Mouse (Mus musculus): ENCODE data around the gene Mtus2. TPM values are rescaled to one million over a fixed set of nuclear protein-coding genes. Genes with fewer than 3 reads are reported as not detected.
A peak's percentile ranks its signal among the peaks of the same experiment; 100 is the strongest.
"Not testable (repeated sequence)": the region's sequence is repeated elsewhere in the genome, so short reads cannot be mapped to it uniquely, and the experiment has no call there.

Gene Mtus2
- total RNA-seq (2021) (1 to 10 TPM; 2.7 to 3.6 TPM), polyA plus RNA-seq (2012; rRNA removed) (5.9 and 7.7 TPM in 2 replicates)
- long read RNA-seq, partial matches to known transcripts, result 1 of 2 reads
- long read RNA-seq, other reads (novel, unspliced or antisense), result 1 of 2 reads

DNA sequence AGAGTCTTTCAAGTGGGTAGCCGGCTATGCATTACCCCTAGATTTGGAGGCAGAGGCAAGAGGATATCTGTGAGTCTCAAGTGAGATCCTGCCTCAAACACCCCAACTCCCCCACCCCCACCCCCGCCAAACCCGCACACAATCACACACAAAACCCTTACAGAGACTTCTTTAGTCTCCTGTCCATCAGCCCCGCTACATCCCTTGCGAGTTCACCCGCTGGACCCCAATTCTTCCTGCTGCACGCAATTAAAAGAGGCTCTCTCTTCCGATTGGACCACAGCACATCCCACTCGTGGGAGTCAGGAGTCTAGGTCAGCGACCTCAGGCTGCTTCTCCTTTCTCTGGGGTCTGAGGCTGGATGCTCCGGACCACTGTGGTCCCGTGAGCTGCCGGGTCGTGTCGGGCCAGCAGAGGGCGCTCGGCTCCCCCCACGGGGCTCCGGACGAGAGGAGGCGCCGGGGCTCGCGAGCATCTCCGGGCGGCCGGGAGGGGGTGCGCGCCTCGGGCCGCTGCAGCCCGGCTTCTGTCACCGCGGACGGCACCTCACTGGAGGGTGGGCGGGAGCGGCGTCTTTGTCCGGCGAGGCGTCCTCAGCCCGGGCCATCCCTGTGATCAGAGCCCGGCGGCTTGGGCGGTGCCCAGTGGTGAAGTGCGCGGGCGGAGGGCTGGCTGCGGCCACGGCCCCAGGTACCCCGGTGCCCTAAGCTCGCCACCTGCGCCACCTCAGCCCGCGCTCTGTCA, at the start of gene Mtus2:
Mtus2 (plus strand) TSS at position 500 of the 744 bp plus-strand sequence.
- DNase-seq, result peak; percentile 80

DNA sequence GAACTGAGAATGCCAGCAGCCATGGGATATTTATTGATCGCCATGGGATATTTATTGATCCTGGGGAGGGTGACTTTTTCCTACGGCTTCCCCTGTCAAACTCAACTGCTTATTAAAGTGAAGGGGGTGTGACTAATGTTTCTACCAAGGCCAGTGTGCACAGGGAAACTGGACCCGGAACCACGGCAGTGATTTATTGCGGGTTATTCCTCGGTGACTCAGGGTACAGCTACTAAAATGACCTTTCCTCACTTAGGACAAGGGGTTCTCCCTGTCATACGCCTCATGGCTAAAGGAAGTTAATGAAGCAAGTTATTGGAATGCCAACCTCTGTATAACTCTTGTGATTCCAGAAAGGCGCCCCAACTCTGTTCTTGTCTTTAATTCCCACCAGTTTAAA, 49.3 kb upstream of the Mtus2 start:
- DNase-seq, result peak; percentile 85

DNA sequence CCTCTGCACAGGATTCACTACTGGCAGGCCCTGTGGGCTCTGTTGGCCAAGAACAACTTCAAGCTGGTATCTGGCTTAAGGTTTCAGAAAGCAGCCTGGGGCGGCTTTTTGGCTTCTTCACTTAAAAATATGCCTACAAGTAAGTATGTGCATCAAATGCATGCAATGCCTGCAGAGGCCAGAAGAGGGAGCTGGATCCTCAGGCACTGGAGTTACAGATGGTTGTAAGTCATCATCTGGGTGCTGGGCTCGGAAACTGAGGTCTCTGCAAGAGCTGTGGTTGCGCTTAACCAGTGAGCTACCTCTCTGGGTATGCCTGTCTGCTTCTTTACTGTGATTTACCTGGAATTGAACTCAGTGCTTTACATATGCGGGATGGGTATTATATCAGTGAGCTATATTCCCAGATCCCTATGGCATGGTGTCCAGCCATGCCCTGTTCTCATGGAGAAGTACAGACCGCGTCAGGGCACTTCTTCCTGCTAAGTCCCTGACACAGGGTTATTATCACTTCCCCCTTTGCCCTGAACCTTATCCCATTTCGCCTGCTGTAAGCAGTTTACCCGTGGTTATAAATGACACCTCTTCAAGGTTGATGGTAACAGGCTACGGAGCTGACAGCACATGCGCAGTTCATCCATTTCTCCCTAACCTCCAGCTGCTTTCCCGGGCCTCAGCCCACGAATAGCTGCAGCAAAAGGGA, 46.2 kb upstream of the Mtus2 start:
- DNase-seq, result no peak

DNA sequence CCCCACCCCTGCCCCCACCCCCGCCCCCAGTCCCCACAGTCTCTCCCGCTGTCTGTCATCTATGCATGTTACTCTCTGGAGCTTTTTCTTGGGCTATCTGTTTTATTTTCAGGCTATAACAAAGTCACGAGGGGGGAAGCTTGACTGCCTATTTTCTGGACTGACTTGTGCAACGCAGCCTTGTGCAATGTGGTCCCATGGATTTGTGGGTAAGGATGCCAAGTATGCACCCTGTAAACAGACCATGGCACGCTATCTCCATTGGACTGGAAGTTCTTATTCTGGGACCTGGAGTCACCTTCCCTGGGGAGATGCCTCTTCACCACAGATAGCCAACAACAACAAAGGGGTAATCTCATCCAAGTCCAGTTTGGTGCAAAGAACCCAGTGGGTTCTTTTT, 45.4 kb upstream of the Mtus2 start:
- peak; percentile 62 for DNase-seq

DNA sequence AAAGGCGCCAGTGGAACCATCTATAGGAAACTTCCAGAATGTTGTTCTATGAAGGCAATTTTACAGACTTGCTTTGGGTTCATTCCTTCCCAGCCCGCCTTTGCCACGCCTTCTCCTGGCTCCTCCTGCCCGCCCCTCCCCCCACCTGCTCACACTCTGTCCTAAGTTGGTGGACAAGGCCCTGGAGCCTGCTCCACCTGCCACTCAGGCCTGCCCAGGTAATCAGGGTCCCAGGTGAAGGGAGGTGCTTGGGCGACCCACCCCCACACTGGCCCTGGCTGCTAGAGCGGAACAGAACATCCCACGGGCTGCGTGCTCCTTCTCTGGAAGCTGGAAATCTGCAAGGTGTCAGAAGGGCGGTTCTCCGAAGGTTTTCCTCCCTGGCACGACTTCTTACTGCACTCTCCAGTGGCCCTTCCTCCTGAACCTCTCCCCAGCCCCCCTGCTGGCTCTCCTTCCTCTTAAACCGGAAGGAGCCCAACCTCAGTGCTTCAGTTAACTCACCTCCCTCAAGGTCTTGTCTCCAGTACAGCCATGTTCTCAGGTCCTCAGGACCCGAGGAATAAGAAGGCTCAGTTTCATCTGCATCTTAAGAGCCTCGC, 43.8 kb upstream of the Mtus2 start:
- DNase-seq, result no peak

DNA sequence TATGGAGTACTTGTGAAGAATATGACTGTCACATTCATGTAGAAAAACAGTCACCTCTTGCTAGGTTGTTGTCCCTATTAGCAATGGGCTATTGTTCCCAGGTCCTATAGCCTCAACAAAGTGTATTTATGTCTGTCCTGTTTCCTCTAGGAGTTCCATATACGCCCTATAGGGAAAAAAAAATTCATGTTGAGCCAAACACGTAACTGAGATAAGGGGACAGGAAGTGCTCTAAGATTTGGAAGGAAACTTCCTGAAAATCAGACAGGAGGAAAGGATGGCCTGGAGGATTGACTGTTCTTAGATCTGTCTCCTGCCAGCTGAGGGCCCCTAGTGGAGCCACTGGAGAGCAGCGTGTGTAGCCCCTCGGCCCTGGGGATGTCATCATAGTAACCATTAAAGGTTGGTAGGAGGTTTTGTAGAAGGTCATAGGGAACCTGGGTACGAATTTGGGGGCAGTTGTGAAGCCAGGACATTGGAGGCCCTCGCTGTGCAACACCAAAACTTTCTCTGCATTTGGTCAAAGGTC, 42.0 kb upstream of the Mtus2 start:
- DNase-seq, result no peak

DNA sequence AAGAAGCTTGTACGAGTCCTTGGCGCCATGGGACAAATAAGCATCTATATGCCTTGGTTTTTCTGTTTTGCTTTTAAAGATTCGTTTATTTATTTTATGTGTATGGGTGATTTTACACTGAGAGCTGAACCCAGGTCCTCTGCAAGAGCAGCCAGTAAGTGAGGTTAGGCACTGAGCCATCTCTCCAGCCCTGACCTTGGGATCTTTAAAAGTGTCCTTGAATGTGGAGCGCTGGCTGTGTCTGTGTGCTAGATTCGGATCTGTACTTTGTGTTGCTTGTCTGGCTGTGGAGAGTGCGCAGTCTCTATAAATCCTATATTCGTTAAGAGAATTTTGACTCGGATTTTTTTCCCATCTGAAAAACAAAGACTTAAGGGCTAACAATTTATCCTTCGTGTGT, 40.9 kb upstream of the Mtus2 start:
- DNase-seq, result peak; percentile 80

DNA sequence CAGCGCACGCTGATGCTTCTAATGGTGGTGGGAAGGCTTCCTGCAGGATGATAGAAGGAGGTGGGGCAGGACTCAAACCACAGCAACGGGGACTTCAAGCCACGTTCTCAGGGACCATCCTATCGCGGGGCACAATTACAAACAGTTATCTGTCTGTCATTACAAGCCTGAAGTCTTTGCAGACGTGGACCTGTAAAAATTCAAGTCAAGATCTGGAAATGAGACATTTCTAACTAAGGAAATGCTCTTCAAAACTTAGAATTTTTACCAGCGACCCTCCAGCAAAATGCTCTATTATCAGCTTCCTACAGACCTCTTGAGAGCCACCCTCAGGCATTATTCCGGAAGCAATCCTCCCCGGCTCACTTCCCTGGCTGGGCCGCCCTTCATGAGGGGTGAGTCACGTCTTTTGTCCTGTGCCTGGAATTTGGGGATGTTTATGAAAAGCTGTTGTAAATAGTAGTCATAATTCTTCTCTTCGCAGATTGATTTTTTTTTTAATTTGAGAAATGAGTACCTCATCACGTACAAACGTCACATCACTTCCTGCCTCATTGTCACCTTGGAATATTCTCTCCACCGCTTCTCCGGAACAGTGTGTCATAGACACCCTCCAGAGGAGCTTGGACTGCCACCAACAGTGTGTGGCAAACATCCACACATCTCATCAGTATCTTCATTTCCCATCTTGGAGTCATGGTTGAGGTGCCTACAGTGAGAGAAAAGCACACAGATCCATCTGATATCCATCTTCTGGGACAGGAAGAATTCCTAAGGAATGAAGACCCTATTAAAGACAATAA, 38.9 kb upstream of the Mtus2 start:
- DNase-seq, result peak; percentile 70

DNA sequence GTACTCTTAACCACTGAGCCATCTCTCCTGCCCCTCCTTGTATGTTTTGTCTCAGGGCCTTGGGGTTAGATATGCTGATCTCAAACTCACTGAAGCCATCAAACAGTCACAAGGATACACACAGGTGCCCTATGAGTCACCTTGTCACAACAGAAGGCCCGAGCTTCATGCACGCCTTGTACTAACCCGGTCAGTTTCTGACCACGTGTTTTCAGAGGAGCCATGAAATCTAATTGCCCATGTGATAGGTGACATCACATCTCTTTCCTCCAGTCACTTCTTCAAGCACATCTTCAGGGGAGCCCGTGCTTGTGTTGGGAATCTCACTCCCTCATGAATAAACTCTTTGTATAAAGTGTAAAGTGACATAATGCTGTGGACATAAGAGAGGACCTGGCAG, 32.5 kb upstream of the Mtus2 start:
- DNase-seq, result no peak

DNA sequence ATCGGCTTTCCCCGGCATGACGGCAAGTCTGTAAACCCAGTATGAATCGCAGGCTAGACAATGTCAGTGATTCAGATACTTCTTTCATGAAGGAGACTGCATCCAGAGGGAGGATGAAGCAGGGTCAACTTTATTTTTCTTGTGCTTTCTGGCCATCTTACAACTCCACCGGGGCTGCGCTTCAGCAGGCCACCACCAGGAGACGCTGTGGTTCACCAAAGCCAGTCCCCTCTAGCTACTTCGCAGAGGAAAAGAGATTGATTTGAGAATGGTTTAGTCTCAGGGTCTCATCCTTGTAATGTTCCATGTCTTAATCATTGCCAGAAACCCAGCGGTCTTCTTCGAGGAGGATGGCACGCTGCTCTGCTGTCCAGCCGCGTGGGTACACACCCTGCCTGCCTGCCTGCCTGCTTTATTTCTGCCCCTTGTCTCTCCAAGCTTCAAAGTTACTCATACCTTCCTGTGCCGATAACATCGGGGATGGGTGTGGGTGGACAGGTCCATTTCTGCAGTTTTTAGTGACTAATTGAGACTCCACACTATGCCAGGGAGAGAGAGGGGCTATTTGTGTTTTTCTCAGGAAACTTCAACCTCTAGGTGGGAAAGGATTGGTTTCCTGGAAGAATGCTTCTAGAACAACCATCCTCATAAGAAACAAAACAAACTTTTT, 31.1 kb upstream of the Mtus2 start:
- DNase-seq, result peak; percentile 35

DNA sequence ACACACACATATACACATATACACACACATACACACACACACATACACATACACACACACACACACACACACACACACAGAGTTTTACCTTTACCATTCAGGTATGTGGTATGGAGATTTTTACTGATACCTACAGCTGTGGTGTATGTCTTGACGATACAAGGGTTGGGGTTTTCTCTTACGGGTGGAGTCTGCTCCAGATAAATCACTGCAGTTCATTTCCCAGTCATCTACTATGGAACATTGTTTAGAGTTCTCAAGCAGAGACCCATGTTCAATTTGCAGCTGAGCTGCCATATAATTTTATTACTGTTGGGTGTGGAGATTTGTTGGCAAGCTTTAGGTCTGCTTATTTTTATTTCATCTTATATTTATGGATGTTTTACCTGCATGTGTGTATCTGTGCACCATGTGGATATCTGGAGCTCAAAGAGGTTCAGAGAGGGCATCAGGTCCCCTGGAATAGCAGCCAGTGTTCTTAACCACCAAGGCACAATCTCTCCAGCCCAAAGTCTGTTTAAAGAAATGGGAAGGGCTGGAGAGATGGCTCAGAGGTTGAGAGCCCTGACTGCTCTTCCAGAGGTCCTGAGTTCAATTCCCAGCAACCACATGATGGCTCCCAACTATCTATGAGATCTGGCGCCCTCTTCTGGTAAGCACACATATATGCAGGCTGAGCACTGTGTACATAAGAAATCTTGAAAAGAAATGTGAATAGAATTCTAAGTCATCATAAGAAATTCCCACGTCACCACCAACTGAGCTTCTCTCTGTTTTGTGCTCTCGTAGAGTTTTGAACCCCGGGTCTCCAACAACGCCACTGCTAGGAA, 28.2 kb upstream of the Mtus2 start:
- DNase-seq, result no peak

DNA sequence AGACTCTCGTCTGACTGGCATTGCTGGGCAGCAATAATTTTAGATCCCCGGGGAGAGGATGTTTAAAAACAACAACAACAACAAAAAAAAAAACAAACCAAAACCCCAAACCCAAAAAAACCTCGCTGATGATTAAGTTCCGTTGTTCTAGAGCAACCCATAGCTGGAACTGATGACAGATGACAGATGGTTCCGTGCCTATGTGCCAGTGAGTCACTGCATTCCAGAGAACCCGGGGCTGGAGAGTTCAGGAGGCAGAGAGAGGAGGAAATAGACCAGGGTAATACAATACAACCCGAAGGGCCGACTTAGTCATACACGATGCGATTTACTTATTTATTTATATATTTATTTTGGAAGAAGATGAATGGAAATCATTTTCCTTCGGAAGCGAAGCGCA, 22.0 kb upstream of the Mtus2 start:
- DNase-seq, result no peak

DNA sequence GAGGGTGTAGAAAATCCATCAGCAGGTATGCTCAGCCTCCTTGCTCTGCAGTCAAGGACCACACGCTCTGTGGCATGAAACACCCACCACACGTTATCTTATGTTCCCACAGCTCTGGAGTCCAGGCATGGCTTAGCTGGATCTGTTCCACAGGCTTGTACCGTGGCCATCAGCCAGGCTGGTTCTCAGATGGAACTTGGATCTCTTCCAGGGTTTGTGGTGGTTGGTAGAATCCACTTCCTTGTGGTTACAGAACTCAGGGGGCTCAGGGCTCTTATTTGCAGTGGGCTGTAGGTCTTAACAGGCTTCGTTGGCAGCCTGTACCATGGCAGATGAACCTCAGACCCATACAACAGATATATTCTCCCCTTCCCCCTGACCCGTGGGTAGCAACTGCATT, 17.9 kb upstream of the Mtus2 start:
- DNase-seq, result no peak

DNA sequence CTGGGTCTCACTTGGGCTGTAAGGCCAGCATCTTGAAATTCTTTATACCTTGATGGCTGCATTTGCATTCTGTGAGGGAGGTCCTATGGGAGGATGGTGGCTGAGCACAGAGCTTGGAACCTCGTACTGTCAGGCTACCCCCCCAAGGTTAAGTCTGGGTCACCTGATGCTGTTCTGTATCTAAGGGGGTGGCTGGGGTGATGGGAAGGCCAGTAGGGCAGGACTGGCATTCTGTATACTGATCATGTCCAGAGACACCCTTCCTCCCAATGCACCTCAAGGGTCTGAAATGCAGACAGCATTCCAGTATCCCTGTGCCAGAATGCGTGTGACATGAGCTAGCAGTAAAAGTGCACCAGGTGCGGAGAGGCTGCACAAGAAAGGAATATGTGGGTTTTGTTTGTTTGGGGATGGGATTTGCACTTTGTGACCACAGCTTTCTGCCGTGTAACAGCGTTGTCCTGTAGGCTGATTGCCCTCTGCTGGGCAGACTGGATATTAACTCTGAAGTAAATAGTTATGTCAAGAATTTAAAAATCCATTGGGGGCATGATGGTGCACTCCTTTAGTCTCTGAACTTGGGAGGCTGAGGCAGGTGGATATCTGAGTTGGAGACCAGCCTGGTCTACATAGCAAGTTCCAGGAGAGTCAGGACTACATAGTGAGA, 12.0 kb upstream of the Mtus2 start:
- peak; percentile 33 for DNase-seq

DNA sequence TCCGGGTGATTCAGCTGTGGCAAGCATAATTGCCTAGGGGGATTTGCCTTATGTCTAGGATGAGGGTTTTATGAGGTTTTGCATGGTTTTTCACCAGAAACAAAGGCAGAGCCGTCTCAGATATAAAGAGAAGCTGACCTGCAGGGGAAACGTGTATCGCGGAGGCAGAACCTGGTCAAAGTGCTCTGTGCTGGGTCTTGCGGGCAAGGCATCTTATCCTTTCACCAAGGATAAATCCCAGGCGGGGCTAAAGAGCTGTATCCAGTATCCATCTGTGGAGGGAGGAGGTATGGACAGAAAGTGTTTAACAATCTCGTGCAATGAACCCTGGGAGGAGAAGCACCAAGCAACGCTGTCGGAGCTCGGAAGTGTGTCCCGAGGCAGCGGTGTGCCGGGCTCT, 7.2 kb upstream of the Mtus2 start:
- DNase-seq, result no peak

DNA sequence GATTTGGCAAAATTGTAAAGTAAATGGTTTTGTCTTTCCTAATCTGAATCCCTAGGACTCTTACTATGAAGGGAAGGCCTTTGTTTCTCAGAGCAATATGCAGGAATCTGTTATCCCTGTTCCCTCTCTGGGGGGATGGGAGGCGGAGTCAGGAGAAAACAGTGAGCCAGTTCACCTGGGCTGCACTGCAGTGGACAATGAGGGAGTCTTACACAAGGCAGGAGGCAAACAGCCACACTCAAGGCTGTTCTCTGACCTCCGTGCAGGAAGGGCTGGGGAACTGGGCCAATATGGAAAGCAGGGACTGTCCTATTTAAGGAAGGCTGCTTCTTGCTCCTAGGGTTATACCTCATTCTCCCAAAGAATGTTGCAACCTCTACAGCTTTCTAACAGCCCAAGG, 5.4 kb upstream of the Mtus2 start:
- DNase-seq, result no peak

DNA sequence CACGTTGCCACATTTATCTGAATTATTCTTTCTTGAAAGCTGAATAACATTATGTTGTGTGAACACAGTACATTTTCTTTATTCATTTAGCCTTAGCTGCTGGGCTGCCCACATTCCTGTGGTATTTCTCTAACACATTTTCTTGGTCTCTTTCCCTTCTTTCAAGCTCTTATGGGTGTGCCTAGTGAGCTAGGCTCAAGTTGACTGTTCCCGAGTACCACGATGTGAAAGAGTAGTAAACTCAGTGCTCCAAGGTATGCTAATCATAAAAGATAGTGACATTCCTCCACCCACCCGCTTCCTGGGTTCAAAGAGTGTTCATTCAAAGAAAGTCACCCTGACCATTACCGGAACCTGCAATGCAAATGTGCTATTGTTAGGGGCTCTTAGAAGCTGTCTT, 3.9 kb upstream of the Mtus2 start:
- DNase-seq, result not testable (repeated sequence)

DNA sequence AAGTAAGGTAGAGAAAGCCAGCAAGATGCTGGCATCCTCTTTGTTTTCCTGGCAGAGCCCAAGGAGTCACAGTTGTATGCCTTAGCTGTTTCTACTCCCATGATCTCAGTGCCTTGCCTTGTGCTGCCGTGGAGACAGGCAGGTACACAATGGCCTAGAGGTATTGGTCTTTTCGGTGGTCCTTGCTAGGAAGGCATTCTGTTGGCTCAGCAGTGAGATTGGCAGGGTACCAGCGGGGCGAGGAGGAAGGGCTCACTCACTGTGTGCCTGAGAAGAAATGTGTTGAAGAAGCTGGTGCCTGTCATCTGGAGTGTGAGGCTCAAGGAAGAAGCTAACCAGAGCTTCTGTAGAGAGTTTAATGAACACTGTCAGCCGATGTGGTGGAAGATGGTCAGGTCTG, 1.4 kb upstream of the Mtus2 start:
- no peak for DNase-seq

DNA sequence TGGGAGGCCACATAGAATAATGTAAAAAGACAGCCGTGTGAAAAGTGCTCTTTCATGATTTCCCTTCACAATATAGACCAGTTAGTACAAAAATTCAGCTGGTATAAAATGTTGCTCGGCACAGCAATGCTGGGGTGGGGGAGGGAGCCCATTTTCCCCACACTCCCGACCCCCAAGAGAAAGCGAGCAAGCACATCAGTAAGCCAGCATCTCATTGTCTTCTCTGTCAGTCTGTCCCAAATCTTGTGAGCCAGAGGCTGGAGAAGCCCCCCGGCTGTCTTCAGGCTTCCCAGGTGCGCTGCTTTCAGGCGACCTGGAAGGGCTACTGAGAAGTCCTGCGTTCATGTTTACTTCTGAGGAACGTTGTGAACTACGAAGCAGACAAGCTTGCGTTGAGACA, 699 bp upstream of the Mtus2 start:
- DNase-seq, result no peak

Measured in adrenal gland, adult 2 months (tissue).